Comparison of ENCODE assay signal across 13 mouse cellular contexts in genomic region chr17:15431021-15431514, GRCm38 (mm10). TPM values are rescaled to one million over a fixed set of nuclear protein-coding genes. Genes with fewer than 3 reads are reported as not detected.
DNase-seq lines count a peak whose midpoint lies in the region; ATAC-seq and TF ChIP-seq lines count a peak whose summit lies in the region.
"Had no signal": no experiment of that assay in that cellular context is flagged by ENCODE, and none has a peak within 500 bp of the region (broad histone marks: within the 10 kb centered on the region; RNA-seq: fewer than 3 reads in every experiment).

No protein-coding gene starts in this region.

- H3K4me1 ChIP-seq in hindbrain, embryonic 16.5 days (ENCODE audit: control insufficient read depth, insufficient read depth, low read depth, low read length) = no peaks in the 10 kb centered on the region
- no peaks in the 10 kb centered on the region for H3K4me1 ChIP-seq in hindbrain, embryonic 14.5 days (replicated peaks; ENCODE audit: control insufficient read depth, insufficient read depth, low read length)
- peaks cover 19 to 38% of the 10 kb centered on the region in 2 experiments for H3K4me1 ChIP-seq in CH12.LX (ENCODE audit: control insufficient read depth in 1 of 2, insufficient read depth in 2 of 2)
- no peaks in the 10 kb centered on the region for H3K4me1 ChIP-seq in liver, embryonic 11.5 days (replicated peaks; ENCODE audit: control insufficient read depth, insufficient read depth, low read length)
- H3K4me1 ChIP-seq in intestine, postnatal 0 days (replicated peaks; ENCODE audit: control insufficient read depth, insufficient read depth, low read length) = no peaks in the 10 kb centered on the region
- H3K4me1 ChIP-seq: embryonic facial prominence, embryonic 12.5 days; midbrain, embryonic 12.5 days had no signal

- TF ChIP-seq RAD21 in CH12.LX (IDR thresholded peaks at IDR 0.05; ENCODE audit: low read depth, low read length) = no peak

- no peak overlapping the region for H3K4me3 ChIP-seq in hindbrain, embryonic 16.5 days (ENCODE audit: low read length)
- H3K4me3 ChIP-seq in hindbrain, embryonic 14.5 days (replicated peaks; ENCODE audit: low read length) = no peak overlapping the region
- no peak overlapping the region for H3K4me3 ChIP-seq in CH12.LX (replicated peaks in 1 of 3; ENCODE audit: low read depth in 2 of 3, low read length in 2 of 3, poor library complexity in 1 of 3)
- no peak overlapping the region for H3K4me3 ChIP-seq in liver, embryonic 11.5 days (ENCODE audit: low read depth, low read length)
- no peak overlapping the region for H3K4me3 ChIP-seq in intestine, postnatal 0 days (ENCODE audit: low read depth, low read length)
- H3K4me3 ChIP-seq: embryonic facial prominence, embryonic 12.5 days; liver, embryonic 15.5 days; midbrain, embryonic 12.5 days had no signal

- TF ChIP-seq EP300 in CH12.LX (IDR thresholded peaks at IDR 0.05; ENCODE audit: low read length) = peak; percentile 26; the same call in 1 of the 2 replicates

- H3K9me3 ChIP-seq in hindbrain, embryonic 16.5 days (ENCODE audit: control insufficient read depth, low read length) = no peaks in the 10 kb centered on the region
- no peaks in the 10 kb centered on the region for H3K9me3 ChIP-seq in hindbrain, embryonic 14.5 days (ENCODE audit: control insufficient read depth, low read length)
- H3K9me3 ChIP-seq in CH12.LX (replicated peaks; ENCODE audit: low read length) = no peaks in the 10 kb centered on the region
- no peaks in the 10 kb centered on the region for H3K9me3 ChIP-seq in liver, embryonic 11.5 days (ENCODE audit: control insufficient read depth, low read length)
- H3K9me3 ChIP-seq in intestine, postnatal 0 days (ENCODE audit: control insufficient read depth) = no peaks in the 10 kb centered on the region
- H3K9me3 ChIP-seq: embryonic facial prominence, embryonic 12.5 days; liver, embryonic 15.5 days; midbrain, embryonic 12.5 days had no signal

- no peak for DNase-seq in hindbrain, embryonic 14.5 days (ENCODE audit: low spot score)
- peak; percentile 51 for DNase-seq in CH12.LX (ENCODE audit: extremely low read depth)
- DNase-seq in cerebellum, adult 9-11 months = peak; percentile 55
- no peak for DNase-seq in liver, embryonic 11.5 days (ENCODE audit: low spot score)
- no peak for DNase-seq in gastrocnemius, adult 8-10 months (ENCODE audit: low spot score in 2 of 2)
- DNase-seq in kidney, postnatal 14 days = no peak
- DNase-seq: kidney, adult 2 months; right cerebral cortex, postnatal 25 days had no signal

- dilution Hi-C loops in CH12.LX (cut with MboI; ENCODE audit: extremely low pct_ligation_motif_present, extremely low pct_unique_long_range_greater_than_20kb, low sequenced_read_pairs) = no loop called here

- no peak for TF ChIP-seq POLR2A in CH12.LX (IDR thresholded peaks at IDR 0.05; ENCODE audit: low read depth, low read length)

- no peaks in the 10 kb centered on the region for H3K79me2 ChIP-seq in CH12.LX (replicated peaks; ENCODE audit: control insufficient read depth, extremely low read depth, insufficient read depth, poor library complexity, severe bottlenecking)

- peak; percentile 52 for ATAC-seq in hindbrain, embryonic 16.5 days
- no peak for ATAC-seq in hindbrain, embryonic 14.5 days (ENCODE audit: low FRiP score)
- 0 out of 2 replicates have a peak, but pooled peaks have one; percentile 49 for ATAC-seq in liver, embryonic 11.5 days (replicated peaks; ENCODE audit: low FRiP score)
- ATAC-seq in intestine, postnatal 0 days = no peak

- no peak overlapping the region for H3K27ac ChIP-seq in hindbrain, embryonic 16.5 days (ENCODE audit: low read depth, low read length)
- no peak overlapping the region for H3K27ac ChIP-seq in hindbrain, embryonic 14.5 days
- H3K27ac ChIP-seq in CH12.LX (ENCODE audit: insufficient read depth, low read depth) = peak overlapping the region; percentile 41; the same call in 1 of the 2 replicates
- H3K27ac ChIP-seq in liver, embryonic 11.5 days (ENCODE audit: low read depth, low read length) = no peak overlapping the region
- no peak overlapping the region for H3K27ac ChIP-seq in intestine, postnatal 0 days (ENCODE audit: low read depth, low read length)
- H3K27ac ChIP-seq: embryonic facial prominence, embryonic 12.5 days; midbrain, embryonic 12.5 days had no signal

- in situ Hi-C loops in CH12.LX (cut with MboI; ENCODE audit: low pct_ligation_motif_present, low pct_unique_long_range_greater_than_20kb, low sequenced_read_pairs) = no loop called here

- H3K9ac ChIP-seq in hindbrain, embryonic 16.5 days (ENCODE audit: low read depth, low read length) = no peak overlapping the region
- no peak overlapping the region for H3K9ac ChIP-seq in hindbrain, embryonic 14.5 days
- H3K9ac ChIP-seq in CH12.LX (ENCODE audit: insufficient read depth, low read depth) = 0 out of 2 replicates have a peak overlapping the region, but pooled peaks have one; percentile 3
- H3K9ac ChIP-seq in liver, embryonic 11.5 days (ENCODE audit: low read depth, low read length) = no peak overlapping the region
- H3K9ac ChIP-seq in intestine, postnatal 0 days (ENCODE audit: low read depth, low read length) = no peak overlapping the region
- H3K9ac ChIP-seq: embryonic facial prominence, embryonic 12.5 days; liver, embryonic 15.5 days; midbrain, embryonic 12.5 days had no signal

- H3K27me3 ChIP-seq in hindbrain, embryonic 16.5 days (replicated peaks; ENCODE audit: control insufficient read depth, insufficient read depth, low read length) = no peaks in the 10 kb centered on the region
- H3K27me3 ChIP-seq in hindbrain, embryonic 14.5 days (ENCODE audit: control insufficient read depth, insufficient read depth, low read length) = no peaks in the 10 kb centered on the region
- no peaks in the 10 kb centered on the region for H3K27me3 ChIP-seq in CH12.LX (replicated peaks)
- no peaks in the 10 kb centered on the region for H3K27me3 ChIP-seq in liver, embryonic 11.5 days (replicated peaks; ENCODE audit: control insufficient read depth, insufficient read depth, low read length)
- H3K27me3 ChIP-seq in intestine, postnatal 0 days (replicated peaks; ENCODE audit: control insufficient read depth, insufficient read depth, low read length) = no peaks in the 10 kb centered on the region
- H3K27me3 ChIP-seq: embryonic facial prominence, embryonic 12.5 days; liver, embryonic 15.5 days; midbrain, embryonic 12.5 days had no signal

- WGBS in hindbrain, embryonic 16.5 days = 58% methylated on average over 5 of the region's 5 CpGs
- 68% methylated on average over 5 of the region's 5 CpGs for WGBS in hindbrain, embryonic 14.5 days
- WGBS in liver, embryonic 11.5 days = 44% methylated on average over 5 of the region's 5 CpGs
- 52% methylated on average over 5 of the region's 5 CpGs for WGBS in intestine, postnatal 0 days

- H3K4me2 ChIP-seq in hindbrain, embryonic 16.5 days (ENCODE audit: low read length) = no peak overlapping the region
- H3K4me2 ChIP-seq in hindbrain, embryonic 14.5 days (replicated peaks) = no peak overlapping the region
- no peak overlapping the region for H3K4me2 ChIP-seq in CH12.LX (ENCODE audit: insufficient read depth, low read depth, poor library complexity, severe bottlenecking)
- H3K4me2 ChIP-seq in liver, embryonic 11.5 days = no peak overlapping the region
- no peak overlapping the region for H3K4me2 ChIP-seq in intestine, postnatal 0 days (replicated peaks; ENCODE audit: low read depth)
- H3K4me2 ChIP-seq: embryonic facial prominence, embryonic 12.5 days; liver, embryonic 15.5 days; midbrain, embryonic 12.5 days had no signal

- no peak for TF ChIP-seq CTCF in CH12.LX (conservative IDR thresholded peaks at IDR 0.05 in 1 of 2, IDR thresholded peaks at IDR 0.05 in 1 of 2; ENCODE audit: low read depth in 2 of 2, low read length in 2 of 2)
- TF ChIP-seq CTCF in intestine, postnatal 0 days (IDR thresholded peaks at IDR 0.05; ENCODE audit: low read depth) = no peak

- H3K36me3 ChIP-seq in hindbrain, embryonic 16.5 days (ENCODE audit: control insufficient read depth, insufficient read depth, low read length) = peaks cover 27% of the 10 kb centered on the region
- H3K36me3 ChIP-seq in hindbrain, embryonic 14.5 days (replicated peaks; ENCODE audit: control insufficient read depth, insufficient read depth) = peaks cover 75% of the 10 kb centered on the region
- H3K36me3 ChIP-seq in CH12.LX (replicated peaks in 1 of 2; ENCODE audit: control insufficient read depth in 1 of 2, insufficient read depth in 1 of 2, low read length in 1 of 2) = peaks cover 37 to 70% of the 10 kb centered on the region in 2 experiments
- peaks cover 11% of the 10 kb centered on the region for H3K36me3 ChIP-seq in liver, embryonic 11.5 days (ENCODE audit: control insufficient read depth, insufficient read depth, low read length)
- peaks cover 46% of the 10 kb centered on the region for H3K36me3 ChIP-seq in intestine, postnatal 0 days (ENCODE audit: control insufficient read depth, insufficient read depth)

TF ChIP-seq in CH12.LX, 34 proteins besides CTCF, POLR2A, EP300 and RAD21 (continues in another document):
- TF ChIP-seq MEF2A (IDR thresholded peaks at IDR 0.05; ENCODE audit: borderline replicate concordance, low read depth, low read length) (peak; percentile 27; the same call in 1 of the 2 replicates), MYC (IDR thresholded peaks at IDR 0.05; ENCODE audit: low read depth, low read length) (0 out of 2 replicates have a peak, but pooled peaks have one; percentile 20), ZNF384 (IDR thresholded peaks at IDR 0.05; ENCODE audit: low read depth, low read length) (no peak), CHD1 (IDR thresholded peaks at IDR 0.05; ENCODE audit: low read depth, low read length) (no peak)

RNA-seq across cellular contexts. Expression of gene Fam120b, which starts 35.1 kb away (rescaled TPM):
- polyA plus RNA-seq in hindbrain, embryonic 16.5 days (2015; fragmentation: Nextera tagmentation; extraction: Ambion mirVana) = 45.8 and 48.0 TPM in 2 replicates
- 45.2 and 50.4 TPM in 2 replicates for polyA plus RNA-seq in hindbrain, embryonic 14.5 days (2014; fragmentation: Nextera tagmentation; extraction: Ambion mirVana)
- total RNA-seq in CH12.LX (2012; rRNA removed) = 17.8 and 19.5 TPM in 2 replicates
- total RNA-seq in CH12.LX (2014; rRNA removed) = 17.2 and 18.7 TPM in 2 replicates
- polyA plus RNA-seq in CH12.LX (2012; ENCODE audit: insufficient read length, low read depth) = 14.9 and 18.1 TPM in 2 replicates
- 13.0 and 15.3 TPM in 2 replicates for polyA plus RNA-seq in liver, embryonic 11.5 days (2014; fragmentation: Nextera tagmentation; extraction: Ambion mirVana)
- total RNA-seq in gastrocnemius, adult 8-10 months (2022) = 10 to 100 TPM in 3 of 4 experiments, 1 to 10 TPM in 1; 9.5 to 12.1 (median 10.5) TPM
- polyA plus RNA-seq in intestine, postnatal 0 days (2015; fragmentation: Nextera tagmentation; extraction: Ambion mirVana) = 11.5 and 13.6 TPM in 2 replicates

RNA-seq across cellular contexts. Expression of gene Dll1, which starts 54.4 kb away (rescaled TPM):
- polyA plus RNA-seq in hindbrain, embryonic 16.5 days (2015; fragmentation: Nextera tagmentation; extraction: Ambion mirVana) = 16.3 and 17.7 TPM in 2 replicates
- polyA plus RNA-seq in hindbrain, embryonic 14.5 days (2014; fragmentation: Nextera tagmentation; extraction: Ambion mirVana) = 12.5 and 15.1 TPM in 2 replicates
- total RNA-seq in CH12.LX (2012; rRNA removed) = 0.25 TPM in 1 of 2 replicates, not detected in the other
- total RNA-seq in CH12.LX (2014; rRNA removed) = 0.52 and 0.68 TPM in 2 replicates
- 0.14 and 0.29 TPM in 2 replicates for polyA plus RNA-seq in CH12.LX (2012; ENCODE audit: insufficient read length, low read depth)
- polyA plus RNA-seq in liver, embryonic 11.5 days (2014; fragmentation: Nextera tagmentation; extraction: Ambion mirVana) = 2.2 and 2.3 TPM in 2 replicates
- total RNA-seq in gastrocnemius, adult 8-10 months (2022) = 1 to 10 TPM; 1.4 to 4.0 (median 2.1) TPM
- polyA plus RNA-seq in intestine, postnatal 0 days (2015; fragmentation: Nextera tagmentation; extraction: Ambion mirVana) = 18.5 and 20.0 TPM in 2 replicates

Comparison
In these comparisons a context has a peak if more than half of its experiments do, and no peak if none do; other contexts are left out.
1. ATAC-seq: peak in hindbrain, embryonic 16.5 days (single experiment) and liver, embryonic 11.5 days (single experiment); none in hindbrain, embryonic 14.5 days (single experiment) and intestine, postnatal 0 days (single experiment).
2. DNase-seq: peak in CH12.LX (single experiment) and cerebellum, adult 9-11 months (single experiment); none in hindbrain, embryonic 14.5 days (single experiment), liver, embryonic 11.5 days (single experiment), gastrocnemius, adult 8-10 months (0 of 2) and kidney, postnatal 14 days (single experiment).